Mouse (Mus musculus) forebrain, postnatal 0 days (tissue): ENCODE data around the gene Bnc1. TPM values are rescaled to one million over a fixed set of nuclear protein-coding genes. Genes with fewer than 3 reads are reported as not detected.

Source experiments
- ATAC-seq: fragments of 200-750 bp; cut with Nextera tagmentation; 2 replicates; pipeline ENCODE4 v1.8.0; 2017; ENCODE audit warnings: mild to moderate bottlenecking, moderate library complexity
- DNase-seq: peaks from one replicate; pipeline ENCODE4 v3.0.0-alpha.2; 2015
- H3K27ac ChIP-seq: fragments of 300-500 bp; sonication (generic); 2 replicates; pipeline ENCODE4 v1.5.1; 2014; ENCODE audit warnings: low read depth, mild to moderate bottlenecking, antibody characterized with exemption, low read length, moderate library complexity, mixed read lengths
- H3K27me3 ChIP-seq: fragments of 300-500 bp; sonication (generic); 2 replicates; pipeline ENCODE4 v1.6.1; 2014; ENCODE audit warnings: mild to moderate bottlenecking, low read length, mixed read lengths; ENCODE audit not compliant: insufficient read depth
- H3K36me3 ChIP-seq: fragments of 300-500 bp; sonication (generic); 2 replicates; pipeline ENCODE4 v1.6.1; 2014; ENCODE audit warnings: mild to moderate bottlenecking, moderate library complexity; ENCODE audit not compliant: insufficient read depth
- H3K4me1 ChIP-seq: fragments of 300-500 bp; sonication (generic); 2 replicates; pipeline ENCODE4 v1.6.1; 2014; ENCODE audit warnings: antibody characterized with exemption; ENCODE audit not compliant: insufficient read depth
- H3K4me2 ChIP-seq: fragments of 300-500 bp; sonication (generic); 2 replicates; pipeline ENCODE4 v1.6.1; 2014; ENCODE audit warnings: low read depth, mild to moderate bottlenecking, moderate library complexity
- H3K4me3 ChIP-seq: fragments of 300-500 bp; sonication (generic); 2 replicates; pipeline ENCODE4 v1.5.1; 2014; ENCODE audit warnings: low read depth, low read length, mixed read lengths
- H3K9ac ChIP-seq: fragments of 300-500 bp; sonication (generic); 2 replicates; pipeline ENCODE4 v1.6.1; 2014; ENCODE audit warnings: mild to moderate bottlenecking
- H3K9me3 ChIP-seq: fragments of 300-500 bp; sonication (generic); 2 replicates; pipeline ENCODE4 v1.6.1; 2016; ENCODE audit warnings: low read length
- CTCF ChIP-seq: sonication (generic); IDR thresholded peaks from 2 replicates; pipeline ENCODE4 v1.5.1; 2016; ENCODE audit warnings: antibody characterized with exemption, control low read depth, low read depth
- WGBS: fragments of 180-500 bp; shearing (Covaris S2); extraction: QIAGEN DNeasy Blood & Tissue Kit; methylation state at CpG from one replicate; pipeline ENCODE4 v1.1.7; 2014; 5-methylcytosine and 5-hydroxymethylcytosine counted together
- polyA plus RNA-seq: library from polyadenylated mRNA; unstranded; fragments of >200 nt; fragmentation: Nextera tagmentation; extraction: Ambion mirVana; gene quantifications from 2 replicates; pipeline ENCODE4 v1.2.1, GENCODE M21; 2015
- total RNA-seq: library from RNA; depleted of rRNA; stranded (reverse); fragments of >200 nt; gene quantifications from 2 replicates; pipeline ENCODE4 v1.2.3, GENCODE M21; 2014

Gene Bnc1
- total and polyA plus RNA-seq, 2 experiments from 2014 or later = not detected

DNA sequence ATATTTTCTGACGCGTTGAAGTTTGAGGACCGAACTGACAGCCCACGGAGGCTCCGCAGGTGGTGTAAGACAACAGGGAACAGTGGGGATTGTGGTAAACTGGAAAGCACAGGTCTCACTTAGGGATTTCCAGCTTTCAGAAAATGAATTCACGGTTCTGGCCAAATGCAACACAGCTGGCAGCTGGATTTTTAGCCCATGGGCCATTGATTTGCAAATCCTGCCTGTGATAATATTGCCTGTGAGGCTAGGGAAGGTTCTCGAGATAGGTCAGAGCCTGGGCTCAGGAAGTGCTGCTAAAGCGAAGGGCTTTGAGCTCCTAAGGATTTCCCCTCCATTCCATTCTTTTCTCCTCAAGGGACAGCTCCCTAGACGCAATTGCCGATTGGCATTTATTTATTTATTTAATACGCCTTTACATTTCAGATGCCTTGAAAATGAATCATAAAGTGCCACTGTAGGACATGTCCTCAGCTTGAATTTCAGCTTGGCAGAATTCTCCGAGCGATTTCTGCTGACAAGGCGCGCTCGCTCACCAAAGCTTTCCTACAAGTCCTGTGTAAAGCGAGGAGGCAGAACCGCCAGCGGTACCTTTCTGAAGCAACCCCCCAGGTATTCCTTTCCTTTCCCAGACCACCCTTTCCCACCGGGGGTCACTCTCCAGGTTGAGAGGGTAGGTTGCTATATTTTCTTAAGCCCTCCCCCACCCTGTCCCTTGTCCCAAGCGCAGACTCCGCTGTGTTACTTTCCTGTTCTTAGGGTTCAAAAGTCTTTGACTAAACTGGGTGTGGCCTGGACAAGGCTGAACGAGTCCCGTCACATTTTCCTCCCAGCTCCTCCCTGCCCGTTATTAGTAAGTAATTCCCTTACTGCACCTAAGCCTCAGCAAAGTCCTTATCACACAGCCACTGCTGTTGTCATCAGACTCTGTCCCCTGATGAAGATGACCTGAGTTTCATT lies 24.9 kb upstream of the Bnc1 start:
- Histone ChIP-seq H3K4me1 (no peaks in the 10 kb centered on the region), H3K9me3 (no peaks in the 10 kb centered on the region), H3K27me3 (no peaks in the 10 kb centered on the region; the same call in 1 of the 2 replicates), H3K36me3 (no peaks in the 10 kb centered on the region), H3K4me3 (no peak overlapping the region), H3K4me2 (peak overlapping the region; percentile 35), H3K27ac (no peak overlapping the region), H3K9ac (no peak overlapping the region)
- 6% methylated on average over 25 of the region's 25 CpGs for WGBS
- no peak for TF ChIP-seq CTCF
- no peak for ATAC-seq
- DNase-seq = peak; percentile 18

DNA sequence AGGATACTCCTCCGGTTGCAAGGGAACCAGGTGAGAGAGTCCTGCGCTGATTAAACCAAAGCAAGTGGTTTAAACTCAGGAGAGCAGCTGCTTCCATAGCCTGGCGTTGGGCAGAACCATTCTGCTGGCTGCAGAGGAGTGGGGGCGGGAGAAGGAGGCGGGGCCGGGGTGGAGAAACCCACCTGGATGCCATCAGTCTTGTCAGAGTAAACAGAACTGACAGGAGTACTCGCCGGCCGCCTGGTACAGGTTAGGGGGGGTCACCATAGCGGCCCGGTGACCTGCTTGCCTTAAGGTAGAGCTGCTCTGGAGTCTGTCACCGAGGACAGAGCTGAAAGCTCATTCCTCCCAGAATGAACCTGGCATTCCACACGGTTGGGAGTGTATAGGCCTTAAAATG lies 20.4 kb upstream of the Bnc1 start:
- H3K4me2 ChIP-seq = no peak overlapping the region
- ATAC-seq (no peak), DNase-seq (no peak)
- no peak for TF ChIP-seq CTCF
- no peaks in the 10 kb centered on the region for H3K9me3 ChIP-seq
- H3K4me1 ChIP-seq = no peaks in the 10 kb centered on the region
- H3K9ac ChIP-seq = no peak overlapping the region
- H3K27ac ChIP-seq = no peak overlapping the region
- WGBS = 29% methylated on average over 13 of the region's 13 CpGs
- H3K27me3 ChIP-seq = no peaks in the 10 kb centered on the region; the same call in 1 of the 2 replicates
- H3K4me3 ChIP-seq = no peak overlapping the region
- H3K36me3 ChIP-seq = no peaks in the 10 kb centered on the region

DNA sequence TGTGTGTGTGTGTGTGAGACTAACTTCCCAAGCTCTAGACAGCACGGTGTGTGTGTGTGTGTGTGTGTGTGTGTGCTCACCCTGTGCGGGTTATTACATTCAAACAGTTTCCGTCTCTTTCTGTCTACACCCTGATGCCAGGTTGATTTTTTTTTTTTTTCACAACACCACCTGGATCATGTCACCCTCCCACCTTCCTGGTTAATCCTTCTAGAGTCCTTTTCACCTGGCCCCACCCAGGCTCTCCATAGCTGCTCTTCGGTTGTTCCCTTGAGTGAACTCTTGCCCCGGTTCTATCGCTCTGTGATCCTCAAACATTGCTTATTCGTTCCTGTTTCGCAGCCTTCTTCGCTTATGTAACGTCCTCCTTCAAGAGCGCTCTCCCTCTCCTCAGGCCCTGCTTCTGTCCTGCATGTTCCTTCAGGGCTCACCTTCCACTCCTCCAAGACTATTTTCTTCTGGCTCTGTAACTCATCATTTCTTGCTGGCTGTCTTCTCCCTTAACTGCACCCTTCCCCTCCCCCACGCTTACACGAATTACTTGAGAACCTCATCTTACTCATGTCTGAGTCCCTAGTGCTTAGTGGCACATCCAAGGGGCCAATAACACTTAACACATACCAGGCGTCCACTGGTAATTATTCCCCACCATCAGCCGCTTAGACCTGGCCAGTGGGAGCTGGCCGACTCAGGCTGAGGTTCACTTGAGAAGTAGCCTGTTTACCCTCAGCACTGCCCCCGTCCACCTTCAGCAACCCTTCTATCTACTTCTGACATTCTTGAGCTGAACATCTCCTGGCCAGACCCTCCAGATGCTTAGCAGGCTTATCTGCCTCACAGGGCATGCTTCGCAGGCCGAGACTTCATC lies 19.7 kb upstream of the Bnc1 start:
- no peaks in the 10 kb centered on the region for H3K4me1 ChIP-seq
- H3K9me3 ChIP-seq = no peaks in the 10 kb centered on the region
- 79% methylated on average over 19 of the region's 19 CpGs for WGBS
- no peak overlapping the region for H3K27ac ChIP-seq
- no peaks in the 10 kb centered on the region for H3K36me3 ChIP-seq
- no peak overlapping the region for H3K4me2 ChIP-seq
- H3K9ac ChIP-seq = no peak overlapping the region
- no peak overlapping the region for H3K4me3 ChIP-seq
- ATAC-seq (no peak), DNase-seq (no peak)
- no peak for TF ChIP-seq CTCF
- H3K27me3 ChIP-seq = no peaks in the 10 kb centered on the region

DNA sequence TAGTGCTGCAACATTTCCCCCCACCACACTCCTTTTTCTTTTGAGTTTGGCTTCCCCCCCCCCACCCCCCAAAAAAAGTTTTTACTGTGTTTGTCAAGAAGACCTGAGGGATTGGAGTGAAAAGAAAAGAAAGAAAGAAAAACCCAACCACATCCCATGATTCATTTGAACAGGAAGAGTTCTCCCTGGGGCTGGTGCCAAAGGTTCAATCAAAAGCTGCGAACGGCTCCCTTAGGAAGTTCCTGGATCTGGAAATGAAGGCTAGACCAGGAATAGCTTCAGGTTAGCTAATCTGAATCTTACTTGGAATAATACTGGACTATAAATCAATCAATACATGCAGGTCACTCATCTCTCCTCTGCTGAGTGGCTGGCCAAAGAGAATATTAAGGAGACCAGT lies 15.1 kb upstream of the Bnc1 start:
- Histone ChIP-seq H3K9ac (no peak overlapping the region), H3K27me3 (no peaks in the 10 kb centered on the region), H3K4me1 (no peaks in the 10 kb centered on the region), H3K27ac (no peak overlapping the region), H3K36me3 (no peaks in the 10 kb centered on the region), H3K4me3 (no peak overlapping the region), H3K9me3 (no peaks in the 10 kb centered on the region), H3K4me2 (no peak overlapping the region)
- WGBS = 61% methylated on average over 2 of the region's 2 CpGs
- no peak for ATAC-seq
- DNase-seq = no peak
- TF ChIP-seq CTCF = no peak

DNA sequence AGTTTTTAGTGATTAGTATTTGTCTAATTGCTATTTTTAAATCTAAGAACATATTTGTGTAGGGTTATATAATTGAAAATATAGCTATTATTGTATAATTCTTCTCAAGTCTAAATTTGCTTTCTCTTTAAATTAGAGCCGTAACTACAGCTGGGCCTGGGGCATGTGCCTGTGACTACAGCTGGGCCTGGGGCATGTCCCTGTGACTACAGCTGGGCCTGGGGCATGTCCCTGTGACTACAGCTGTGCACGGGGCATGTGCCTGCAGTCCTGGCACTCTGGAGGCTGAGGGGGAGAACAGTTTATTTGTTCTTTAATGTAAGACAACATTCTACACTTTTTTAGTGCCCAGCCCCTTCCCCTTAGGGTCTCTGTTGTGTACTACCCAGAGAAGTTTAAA lies 12.1 kb upstream of the Bnc1 start:
- 79% methylated on average over 2 of the region's 2 CpGs for WGBS
- no peak for TF ChIP-seq CTCF
- Histone ChIP-seq H3K27ac (no peak overlapping the region), H3K9me3 (no peaks in the 10 kb centered on the region), H3K36me3 (no peaks in the 10 kb centered on the region), H3K9ac (no peak overlapping the region), H3K4me1 (no peaks in the 10 kb centered on the region), H3K27me3 (no peaks in the 10 kb centered on the region; the same call in 1 of the 2 replicates), H3K4me3 (no peak overlapping the region), H3K4me2 (no peak overlapping the region)
- no peak for ATAC-seq
- DNase-seq = no peak

DNA sequence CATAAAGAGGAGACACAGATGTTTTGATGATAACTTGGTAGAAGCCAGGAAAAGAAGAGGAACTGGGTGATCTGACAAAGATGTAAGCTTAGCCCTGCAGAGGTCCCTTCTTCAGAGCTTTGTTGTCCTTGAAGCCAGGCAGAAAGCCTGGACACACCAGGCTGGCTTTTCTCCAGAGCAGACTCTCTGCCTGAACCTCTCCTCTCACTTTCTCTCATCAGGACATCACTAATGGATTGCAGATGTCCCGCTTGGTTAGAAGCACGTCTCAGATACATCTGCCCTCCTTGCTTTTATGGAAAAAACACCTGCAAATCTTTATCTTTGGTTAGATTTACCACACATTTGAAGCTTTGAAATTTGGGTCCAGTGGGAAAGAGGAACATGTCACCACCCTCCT lies 7.7 kb upstream of the Bnc1 start:
- Histone ChIP-seq H3K36me3 (no peaks in the 10 kb centered on the region), H3K4me1 (no peaks in the 10 kb centered on the region)

More for the DNA sequence above, 7.7 kb upstream of the Bnc1 start:
- Histone ChIP-seq H3K9me3 (no peaks in the 10 kb centered on the region), H3K9ac (no peak overlapping the region), H3K4me2 (no peak overlapping the region), H3K27ac (no peak overlapping the region), H3K4me3 (no peak overlapping the region), H3K27me3 (peaks cover 20% of the 10 kb centered on the region)
- DNase-seq = no peak
- ATAC-seq = no peak
- 75% methylated on average over 2 of the region's 2 CpGs for WGBS
- no peak for TF ChIP-seq CTCF
